Comparison of ENCODE assay signal across 31 mouse cellular contexts in genomic region chr14:52117241-52117640, GRCm38 (mm10).
"Had no signal": no experiment of that assay in that cellular context is flagged by ENCODE, and none has a peak within 500 bp of the region (broad histone marks: within the 10 kb centered on the region; RNA-seq: fewer than 3 reads in every experiment).

No protein-coding gene starts in this region.

- DNase-seq: left cerebral cortex, postnatal 4 days; liver; liver, embryonic 13.5 days; liver, postnatal 0 days; lung, adult 18-20 months; lung, adult 2 months; lung, embryonic 14.5 days; lung, postnatal 10 days; lung, postnatal 14 days; lung, postnatal 36 days; lung, postnatal 4 days; midbrain, embryonic 14.5 days had no signal

- H3K9me3 ChIP-seq: limb, embryonic 10.5 days; limb, embryonic 12.5 days; limb, embryonic 13.5 days; limb, embryonic 15.5 days; liver, embryonic 12.5 days; liver, embryonic 13.5 days; liver, embryonic 15.5 days; lung, embryonic 15.5 days; megakaryocyte, embryonic 14.5 days; midbrain, embryonic 10.5 days; midbrain, embryonic 12.5 days; midbrain, embryonic 13.5 days; midbrain, embryonic 15.5 days had no signal

- ATAC-seq: liver, postnatal 0 days; lung, postnatal 0 days; midbrain, embryonic 13.5 days; midbrain, embryonic 15.5 days; midbrain, embryonic 16.5 days had no signal

- H3K4me2 ChIP-seq: limb, embryonic 12.5 days; limb, embryonic 13.5 days; limb, embryonic 15.5 days; lung, embryonic 14.5 days; lung, embryonic 15.5 days; midbrain, embryonic 11.5 days; midbrain, embryonic 12.5 days; midbrain, embryonic 13.5 days; midbrain, embryonic 15.5 days had no signal

- H3K27ac ChIP-seq: left cerebral cortex, adult 2 months; limb, embryonic 12.5 days; limb, embryonic 13.5 days; limb, embryonic 15.5 days; liver, embryonic 13.5 days; liver, embryonic 14.5 days; liver, embryonic 15.5 days; lung, embryonic 15.5 days; macrophage; midbrain, embryonic 12.5 days; midbrain, embryonic 13.5 days; midbrain, embryonic 15.5 days had no signal

- H3K4me3 ChIP-seq: left cerebral cortex, adult 2 months; limb, embryonic 10.5 days; limb, embryonic 12.5 days; limb, embryonic 13.5 days; limb, embryonic 15.5 days; liver, embryonic 12.5 days; liver, embryonic 13.5 days; liver, embryonic 15.5 days; lung, embryonic 15.5 days; megakaryocyte, embryonic 14.5 days; midbrain, embryonic 10.5 days; midbrain, embryonic 12.5 days; midbrain, embryonic 13.5 days; midbrain, embryonic 15.5 days; myocyte had no signal

- H3K27me3 ChIP-seq: limb, embryonic 12.5 days; limb, embryonic 13.5 days; limb, embryonic 15.5 days; midbrain, embryonic 15.5 days had no signal

- H3K36me3 ChIP-seq: limb, embryonic 10.5 days; limb, embryonic 12.5 days; limb, embryonic 13.5 days; limb, embryonic 15.5 days; liver, embryonic 12.5 days; liver, embryonic 13.5 days; liver, embryonic 15.5 days; lung, embryonic 15.5 days; midbrain, embryonic 10.5 days; midbrain, embryonic 12.5 days; midbrain, embryonic 13.5 days; midbrain, embryonic 15.5 days had no signal

- H3K9ac ChIP-seq: limb, embryonic 12.5 days; limb, embryonic 13.5 days; limb, embryonic 15.5 days; liver, embryonic 12.5 days; liver, embryonic 14.5 days; liver, embryonic 15.5 days; liver, postnatal 0 days; lung, embryonic 14.5 days; lung, embryonic 15.5 days; midbrain, embryonic 12.5 days; midbrain, embryonic 13.5 days; midbrain, embryonic 15.5 days had no signal
